Mouse (Mus musculus): ENCODE data around the gene Acss2.

GRCm38 (mm10) chr2:155604560-155605235 lies 87.0 kb downstream of the Acss2 start:
- TF ChIP-seq CTCF (IDR thresholded peaks at IDR 0.05; ENCODE audit: low read depth) (no peak), EP300 (IDR thresholded peaks at IDR 0.05; ENCODE audit: low read depth) (no peak)

Measured in heart, postnatal 0 days (tissue).